Mouse (Mus musculus): ENCODE data around the gene Rbm25.

Rbm25 gene

GRCm38 (mm10) chr12:83726510-83727308 lies 95.7 kb downstream of the Rbm25 start:
- DNase-seq (ENCODE audit: low read depth, low spot score), result no peak

- no peak for DNase-seq (ENCODE audit: low read depth, low spot score)
These were observed 101.2 kb downstream of the Rbm25 start for GRCm38 (mm10) chr12:83732225-83732624.
